Mouse (Mus musculus) MEL (cell line): ENCODE data around the gene Tmem234. TPM values are rescaled to one million over a fixed set of nuclear protein-coding genes. Genes with fewer than 3 reads are reported as not detected.

Source experiments
- DNase-seq: peaks from one replicate; pipeline ENCODE4 v3.0.0; 2011; ENCODE audit warnings: low read depth, low spot score
- H3K27ac ChIP-seq: 2 replicates; pipeline ENCODE4 v1.5.1; 2012; ENCODE audit warnings: low read depth, mild to moderate bottlenecking, control low read depth, low read length, moderate library complexity; ENCODE audit not compliant: control insufficient read depth
- H3K27me3 ChIP-seq, 2 experiments: fragments of 150-350 bp in 1 of 2; sonication (generic) in 1 of 2; 2 replicates each; pipeline ENCODE4 v1.6.1; 2012; ENCODE audit warnings: low read length in 2 of 2, mild to moderate bottlenecking in 2 of 2, improper control_type of control experiment in 1 of 2, moderate library complexity in 1 of 2; ENCODE audit not compliant: insufficient read depth in 2 of 2, control insufficient read depth in 1 of 2
- H3K36me3 ChIP-seq, 2 experiments: 2 replicates each; pipeline ENCODE4 v1.6.1; 2012 to 2014; ENCODE audit warnings: low read length in 2 of 2, improper control_type of control experiment in 1 of 2, inconsistent platforms in 1 of 2, mild to moderate bottlenecking in 1 of 2; ENCODE audit not compliant: insufficient read depth in 2 of 2, control insufficient read depth in 1 of 2
- H3K4me1 ChIP-seq, 2 experiments: fragments of 150-350 bp in 1 of 2; sonication (generic) in 1 of 2; 2 replicates each; pipeline ENCODE4 v1.6.1; 2012; ENCODE audit warnings: low read length in 2 of 2, improper control_type of control experiment in 1 of 2, mild to moderate bottlenecking in 1 of 2; ENCODE audit not compliant: insufficient read depth in 2 of 2, control insufficient read depth in 1 of 2
- H3K4me3 ChIP-seq, 2 experiments: fragments of 150-350 bp in 1 of 2; sonication (generic) in 1 of 2; 2 replicates each; pipeline ENCODE4 v1.5.1; 2012; ENCODE audit warnings: low read depth in 2 of 2, low read length in 2 of 2, mild to moderate bottlenecking in 2 of 2, moderate library complexity in 2 of 2, control low read depth in 1 of 2, improper control_type of control experiment in 1 of 2; ENCODE audit not compliant: control insufficient read depth in 1 of 2, insufficient read depth in 1 of 2
- H3K79me2 ChIP-seq: 2 replicates; pipeline ENCODE4 v1.6.1; 2012; ENCODE audit warnings: mild to moderate bottlenecking, low read length, moderate library complexity; ENCODE audit not compliant: control insufficient read depth, poor library complexity, insufficient read depth
- H3K9ac ChIP-seq: 2 replicates; pipeline ENCODE4 v1.6.1; 2012; ENCODE audit warnings: low read depth, mild to moderate bottlenecking, control low read depth, low read length, moderate library complexity; ENCODE audit not compliant: control insufficient read depth, poor library complexity, severe bottlenecking
- H3K9me3 ChIP-seq: fragments of 150-350 bp; sonication (generic); replicated peaks from 2 replicates; pipeline ENCODE4 v1.6.1; 2012; ENCODE audit warnings: mild to moderate bottlenecking, low read length, improper control_type of control experiment, moderate library complexity; ENCODE audit not compliant: insufficient read depth
- CHD1 ChIP-seq: IDR thresholded peaks from 2 replicates; pipeline ENCODE4 v1.6.1; 2012; ENCODE audit warnings: low read depth, mild to moderate bottlenecking, inconsistent platforms, low read length, improper control_type of control experiment
- CHD2 ChIP-seq: IDR thresholded peaks from 2 replicates; pipeline ENCODE4 v1.6.1; 2011; ENCODE audit warnings: low read length, improper control_type of control experiment
- E2F4 ChIP-seq: IDR thresholded peaks from 2 replicates; pipeline ENCODE4 v1.6.1; 2011; ENCODE audit warnings: low read depth, low read length, improper control_type of control experiment, borderline replicate concordance
- ELF1 ChIP-seq: IDR thresholded peaks from 2 replicates; pipeline ENCODE4 v1.6.1; 2014; ENCODE audit warnings: low read depth, mild to moderate bottlenecking, inconsistent platforms, low read length, improper control_type of control experiment, moderate library complexity
- EP300 ChIP-seq, 2 experiments: IDR thresholded peaks; 2 replicates each; pipeline ENCODE4 v1.6.1; 2011; ENCODE audit warnings: improper control_type of control experiment in 2 of 2, low read length in 2 of 2, low read depth in 1 of 2, mild to moderate bottlenecking in 1 of 2
- ETS1 ChIP-seq: IDR thresholded peaks from 2 replicates; pipeline ENCODE4 v1.6.1; 2012; ENCODE audit warnings: low read depth, mild to moderate bottlenecking, inconsistent platforms, low read length, improper control_type of control experiment, moderate library complexity
- GABPA ChIP-seq: IDR thresholded peaks from 2 replicates; pipeline ENCODE4 v1.6.1; 2012; ENCODE audit warnings: low read depth, mild to moderate bottlenecking, inconsistent platforms, low read length, improper control_type of control experiment, moderate library complexity
- GATA1 ChIP-seq: IDR thresholded peaks from 2 replicates; pipeline ENCODE4 v1.6.1; 2011; ENCODE audit warnings: low read depth, low read length, improper control_type of control experiment
- HCFC1 ChIP-seq: IDR thresholded peaks from 2 replicates; pipeline ENCODE4 v1.6.1; 2012; ENCODE audit warnings: low read depth, mild to moderate bottlenecking, inconsistent platforms, low read length, improper control_type of control experiment, moderate library complexity
- JUND ChIP-seq: IDR thresholded peaks from 2 replicates; pipeline ENCODE4 v1.6.1; 2011; ENCODE audit warnings: low read depth, mild to moderate bottlenecking, improper control_type of control experiment, low read length
- KAT2A ChIP-seq: conservative IDR thresholded peaks from 2 replicates; pipeline ENCODE4 v1.6.1; 2012; ENCODE audit warnings: low read depth, low read length, improper control_type of control experiment, inconsistent platforms
- MAFK ChIP-seq: IDR thresholded peaks from 2 replicates; pipeline ENCODE4 v1.6.1; 2011; ENCODE audit warnings: low read depth, mild to moderate bottlenecking, low read length, improper control_type of control experiment, borderline replicate concordance
- MAX ChIP-seq: IDR thresholded peaks from 2 replicates; pipeline ENCODE4 v1.6.1; 2011; ENCODE audit warnings: low read length, improper control_type of control experiment
- MAZ ChIP-seq: IDR thresholded peaks from 2 replicates; pipeline ENCODE4 v1.6.1; 2012; ENCODE audit warnings: low read depth, mild to moderate bottlenecking, inconsistent platforms, low read length, improper control_type of control experiment
- MXI1 ChIP-seq: IDR thresholded peaks from 2 replicates; pipeline ENCODE4 v1.6.1; 2011; ENCODE audit warnings: mild to moderate bottlenecking, low read depth, low read length, improper control_type of control experiment
- MYB ChIP-seq: IDR thresholded peaks from 2 replicates; pipeline ENCODE4 v1.6.1; 2011; ENCODE audit warnings: mild to moderate bottlenecking, low read depth, low read length, improper control_type of control experiment
- MYC ChIP-seq: IDR thresholded peaks from 2 replicates; pipeline ENCODE4 v1.6.1; 2011; ENCODE audit warnings: low read depth, mild to moderate bottlenecking, low read length, improper control_type of control experiment, moderate library complexity
- NELFE ChIP-seq: IDR thresholded peaks from 2 replicates; pipeline ENCODE4 v1.6.1; 2011; ENCODE audit warnings: low read depth, low read length, improper control_type of control experiment
- NRF1 ChIP-seq: IDR thresholded peaks from 2 replicates; pipeline ENCODE4 v1.6.1; 2014; ENCODE audit warnings: low read depth, mild to moderate bottlenecking, inconsistent platforms, low read length, improper control_type of control experiment, moderate library complexity; ENCODE audit not compliant: poor library complexity, insufficient read depth, severe bottlenecking
- POLR2A ChIP-seq, 2 experiments: IDR thresholded peaks; 2 replicates each; pipeline ENCODE4 v1.6.1; 2011 to 2012; ENCODE audit warnings: low read length in 2 of 2, mild to moderate bottlenecking in 2 of 2, control low read depth in 1 of 2, improper control_type of control experiment in 1 of 2, low read depth in 1 of 2, moderate library complexity in 1 of 2; ENCODE audit not compliant: control insufficient read depth in 1 of 2, insufficient read depth in 1 of 2, poor library complexity in 1 of 2
- POLR2AphosphoS2 ChIP-seq: IDR thresholded peaks from 2 replicates; pipeline ENCODE4 v1.6.1; 2011; ENCODE audit warnings: low read length, improper control_type of control experiment
- RCOR1 ChIP-seq: IDR thresholded peaks from 2 replicates; pipeline ENCODE4 v1.6.1; 2012; ENCODE audit warnings: low read depth, mild to moderate bottlenecking, inconsistent platforms, low read length, improper control_type of control experiment
- SIN3A ChIP-seq: IDR thresholded peaks from 2 replicates; pipeline ENCODE4 v1.6.1; 2012; ENCODE audit warnings: low read length, improper control_type of control experiment, inconsistent platforms
- TAL1 ChIP-seq: IDR thresholded peaks from 2 replicates; pipeline ENCODE4 v1.6.1; 2012; ENCODE audit warnings: mild to moderate bottlenecking, inconsistent platforms, low read length, moderate library complexity, mixed read lengths
- TBP ChIP-seq: IDR thresholded peaks from 2 replicates; pipeline ENCODE4 v1.8.0; 2011; ENCODE audit warnings: low read depth, low read length, improper control_type of control experiment
- TCF12 ChIP-seq: IDR thresholded peaks from 2 replicates; pipeline ENCODE4 v1.6.1; 2014; ENCODE audit warnings: low read depth, mild to moderate bottlenecking, inconsistent platforms, low read length, improper control_type of control experiment, moderate library complexity
- USF1 ChIP-seq: IDR thresholded peaks from 2 replicates; pipeline ENCODE4 v1.6.1; 2014; ENCODE audit warnings: low read depth, mild to moderate bottlenecking, inconsistent platforms, low read length, improper control_type of control experiment, moderate library complexity
- ZMIZ1 ChIP-seq: IDR thresholded peaks from 2 replicates; pipeline ENCODE4 v1.6.1; 2012; ENCODE audit warnings: low read depth, mild to moderate bottlenecking, inconsistent platforms, low read length, improper control_type of control experiment, moderate library complexity
- polyA plus RNA-seq, 2 experiments: library from polyadenylated mRNA; stranded (reverse) in 1 of 2; unstranded in 1 of 2; fragments of >175 nt in 1 of 2; fragments of >200 nt in 1 of 2; gene quantifications; 2 replicates each; pipeline versions ENCODE4 v1.2.1 to v1.2.4; 2012; ENCODE audit warnings: low replicate concordance in 2 of 2, low read depth in 1 of 2; ENCODE audit not compliant: insufficient read length in 2 of 2, insufficient read depth in 1 of 2, missing spikeins in 1 of 2
- total RNA-seq: library from RNA; depleted of rRNA; stranded (reverse); fragments of 300-350 nt; gene quantifications from 2 replicates; pipeline ENCODE4 v1.2.3, GENCODE M21; 2012; rRNA removed

The Tmem234 gene
- total RNA-seq (140 and 148 TPM in 2 replicates), polyA plus RNA-seq (100 to 1,000 TPM in 1 of 2 experiments, not detected in 1; 220 TPM)

GRCm38 (mm10) chr4:129600233-129601158, at the start of gene Tmem234, which contains the start of gene Eif3i:
Gene Tmem234 (plus strand): TSS chr4:129600668.
Gene Eif3i (minus strand): TSS chr4:129600648.
- Histone ChIP-seq H3K27ac (peak within 1 kb of the TSS; percentile 53), H3K4me1 (peaks cover 2 to 18% of the 10 kb centered on the region in 2 experiments; a peak in 3 of 4 replicates), H3K9ac (peak within 1 kb of the TSS; percentile 95), H3K79me2 (peaks cover 49% of the 10 kb centered on the region), H3K4me3 (peak within 1 kb of the TSS; percentile 85 to 97), H3K36me3 (peaks cover 11 to 16% of the 10 kb centered on the region in 2 experiments), H3K9me3 (no peaks in the 10 kb centered on the region), H3K27me3 (no peaks in the 10 kb centered on the region)
- TF ChIP-seq EP300 (IDR thresholded peaks at IDR 0.05; ENCODE audit: low read depth in 1 of 2, low read length in 2 of 2) (peak in 1 of 2 experiments; percentile 4; a peak in 1 of 4 replicates), USF1 (no peak; the same call in 1 of the 2 replicates), MYB (0 out of 2 replicates have a peak, but pooled peaks have one; percentile 15), GATA1 (no peak), ZMIZ1 (0 out of 2 replicates have a peak, but pooled peaks have one; percentile 60), MAZ (peak; percentile 79; the same call in 1 of the 2 replicates), NRF1 (0 out of 2 replicates have a peak, but pooled peaks have one; percentile 8), HCFC1 (peak; percentile 92), JUND (no peak), GABPA (no peak), ELF1 (peak; percentile 94), KAT2A (peak; percentile 73), MXI1 (peak; percentile 96), RCOR1 (0 out of 2 replicates have a peak, but pooled peaks have one; percentile 33), TAL1 (peak; percentile 89), TBP (peak; percentile 84), MAX (peak; percentile 80), SIN3A (peak; percentile 94), POLR2A (IDR thresholded peaks at IDR 0.05; ENCODE audit: control insufficient read depth in 1 of 2, insufficient read depth in 1 of 2, low read depth in 1 of 2, low read length in 2 of 2, poor library complexity in 1 of 2) (peak; percentile 75 to 95), TCF12 (peak; percentile 70), MYC (peak; percentile 93), POLR2AphosphoS2 (peak; percentile 85), MAFK (no peak), NELFE (peak; percentile 94), CHD2 (no peak), ETS1 (peak; percentile 46; the same call in 1 of the 2 replicates), CHD1 (no peak), E2F4 (0 out of 2 replicates have a peak, but pooled peaks have one; percentile 27)
- DNase-seq, result peak; percentile 91
